Mouse (Mus musculus) megakaryocyte, embryonic 14.5 days (primary cell): ENCODE measurements at regions not wholly inside any gene's neighbourhood (a gene's known extent, or its start where the extent isn't known, plus 50 kb on each side); places are given as distances from the start of the nearest gene placed in this dataset.

Experiments
- FLI1 ChIP-seq: IDR thresholded peaks from 2 replicates; pipeline ENCODE4 v1.6.1; 2012; ENCODE audit warnings: low read length, inconsistent platforms, mixed read lengths
- GATA1 ChIP-seq: IDR thresholded peaks from 3 replicates; pipeline ENCODE4 v1.6.1; 2012; ENCODE audit warnings: mixed read lengths, low read length, inconsistent platforms, borderline replicate concordance

DNA sequence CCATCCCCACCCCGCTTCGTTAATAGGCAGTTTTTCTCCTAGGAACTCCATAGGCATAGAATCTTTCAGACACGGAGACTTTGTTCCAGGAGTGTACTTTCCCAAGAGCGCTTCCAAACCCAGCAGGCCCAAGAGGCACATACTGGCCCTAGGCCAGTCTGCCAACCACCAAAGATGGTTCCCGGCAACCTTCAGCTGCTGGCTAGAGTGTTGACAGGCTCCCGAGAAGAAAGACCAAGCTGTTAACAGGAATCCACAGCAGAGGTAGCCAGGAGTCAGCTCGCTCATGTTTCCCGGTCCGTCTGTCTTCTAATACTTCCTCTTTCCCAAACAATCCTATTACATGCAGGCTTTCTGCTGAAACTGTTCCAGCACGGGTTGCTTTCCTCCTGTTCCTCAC, 544.4 kb downstream of the Gm19410 start:
- no peak for TF ChIP-seq GATA1
- no peak for TF ChIP-seq FLI1
